Mouse (Mus musculus) 3134 (cell line): ENCODE measurements around the gene Olfr1361.

ENCODE experiments used
- DNase-seq: peaks from one replicate; pipeline ENCODE4 v3.0.0-alpha.2; 2011; ENCODE audit warnings: low spot score; ENCODE audit not compliant: insufficient read length; ENCODE audit errors: extremely low read depth

The Olfr1361 gene

DNA sequence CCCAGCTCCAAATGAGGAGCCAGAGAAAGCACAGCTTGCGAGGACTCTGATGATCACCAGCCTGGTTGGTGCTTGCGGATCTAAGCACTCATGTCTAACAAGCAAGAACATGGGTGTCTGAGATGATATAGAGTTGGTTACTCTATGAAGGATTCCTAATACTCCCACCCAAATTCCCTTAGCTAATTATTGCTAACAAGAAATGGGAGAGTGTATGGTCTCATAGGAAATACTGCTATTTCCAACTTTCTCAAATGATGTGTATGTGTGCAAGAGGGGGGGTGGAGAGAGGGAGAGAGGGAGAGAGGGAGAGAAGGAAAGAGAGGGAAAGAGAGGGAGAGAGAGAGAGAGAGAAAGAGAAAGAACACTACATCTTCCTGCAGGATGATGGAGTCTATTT lies at the start of gene Olfr1361:
Gene Olfr1361, minus strand, starts transcription at position 101 of the 400 bp plus-strand sequence.
- no peak for DNase-seq

DNA sequence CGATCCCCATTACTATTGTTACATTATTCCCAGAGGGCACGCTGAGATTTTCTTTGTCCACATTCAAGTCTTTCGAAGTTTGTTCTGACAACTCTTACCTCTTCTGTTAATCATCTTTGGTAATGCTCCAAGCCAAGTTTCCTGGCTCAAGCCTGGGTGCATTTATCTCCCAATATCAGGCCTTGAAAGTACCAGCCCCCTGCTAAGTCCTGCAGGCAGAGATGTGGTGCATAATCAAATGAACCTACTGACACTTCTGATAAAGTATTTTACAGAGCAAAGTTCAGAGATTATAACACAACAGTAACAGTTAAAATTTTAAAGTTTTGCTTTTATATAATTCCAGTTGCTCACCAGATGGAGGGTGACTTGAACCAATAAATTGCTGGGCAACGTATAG lies 48.5 kb upstream of the Olfr1361 start:
- DNase-seq, result no peak

DNA sequence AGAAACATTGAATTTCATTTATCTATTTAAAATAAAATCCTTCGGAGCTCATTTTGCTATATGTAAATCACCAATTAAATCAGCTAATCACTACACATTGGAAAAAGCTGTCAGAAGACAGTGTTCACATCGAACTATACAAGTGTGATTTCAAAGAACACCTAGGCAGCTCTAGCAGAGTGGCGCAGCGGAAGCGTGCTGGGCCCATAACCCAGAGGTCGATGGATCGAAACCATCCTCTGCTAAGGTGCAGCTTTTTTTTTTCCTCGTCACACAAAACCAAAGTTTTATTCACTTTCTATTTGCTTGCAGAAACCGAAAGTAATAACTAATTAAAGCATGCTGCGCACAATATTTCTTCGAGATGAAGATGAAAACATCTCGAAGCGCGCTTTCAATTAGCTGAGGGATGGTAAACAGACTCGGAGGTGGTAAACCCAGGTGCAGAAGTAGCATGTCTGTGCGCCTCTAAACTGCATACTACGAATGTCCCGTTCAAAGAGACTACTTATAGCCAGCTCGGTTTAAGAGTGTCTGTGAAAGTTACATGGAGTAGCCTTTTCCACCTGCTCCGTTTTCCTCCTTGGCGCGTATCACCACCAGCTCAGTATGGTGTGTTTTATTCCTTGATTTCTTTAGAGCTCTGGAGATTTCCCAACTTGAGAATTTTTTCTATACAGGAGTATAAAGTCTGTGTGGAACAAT lies 47.8 kb upstream of the Olfr1361 start:
- DNase-seq, result peak; percentile 69

DNA sequence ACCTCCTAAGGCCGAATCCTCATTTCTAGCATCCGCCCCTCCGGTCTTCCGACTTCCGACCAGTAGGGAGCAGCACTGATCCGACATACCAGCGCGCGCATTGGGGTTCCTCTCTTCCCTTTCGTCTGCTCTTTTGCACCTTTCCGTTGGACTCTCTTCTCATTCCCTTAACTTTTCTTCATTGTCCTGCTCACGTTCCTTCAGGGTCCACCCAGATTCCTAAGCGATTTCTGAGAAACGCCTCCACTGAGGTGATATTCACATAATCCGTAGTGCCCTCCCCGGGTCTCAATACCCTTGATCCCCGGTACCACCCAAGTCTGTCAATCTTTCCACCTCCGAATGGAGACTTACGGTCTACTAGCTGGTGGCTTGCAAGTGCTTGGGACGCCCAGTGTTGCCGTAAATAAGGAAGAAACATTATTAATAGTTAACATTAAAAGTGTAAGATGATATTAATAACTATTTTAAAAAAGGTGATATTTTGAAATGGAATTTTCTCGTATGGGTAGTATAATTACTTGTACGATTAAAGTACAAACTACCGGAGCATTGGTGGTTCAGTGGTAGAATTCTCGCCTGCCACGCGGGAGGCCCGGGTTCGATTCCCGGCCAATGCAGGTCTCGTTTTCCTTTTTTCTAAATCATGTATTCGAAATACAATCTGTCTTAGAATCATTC lies 47.0 kb upstream of the Olfr1361 start:
- peak; percentile 67 for DNase-seq

DNA sequence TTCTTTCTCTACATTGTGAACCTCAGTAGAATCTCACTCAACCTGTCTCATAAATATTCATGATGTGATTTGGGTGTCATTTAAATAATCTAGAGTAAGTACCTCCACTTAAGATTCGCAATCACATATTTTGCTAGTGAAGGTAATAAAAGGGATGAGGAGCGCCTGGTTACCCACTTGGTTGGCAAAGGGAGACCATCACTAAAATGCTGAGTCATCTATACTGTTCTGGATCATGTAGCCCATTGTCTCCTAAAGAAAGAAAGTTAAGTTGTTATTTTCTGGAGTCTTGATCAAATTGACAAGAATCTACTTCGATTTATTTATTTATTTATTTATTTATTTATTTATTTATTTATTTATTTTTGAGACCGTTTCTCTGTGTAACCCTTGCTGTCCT lies 43.5 kb upstream of the Olfr1361 start:
- DNase-seq, result no peak

DNA sequence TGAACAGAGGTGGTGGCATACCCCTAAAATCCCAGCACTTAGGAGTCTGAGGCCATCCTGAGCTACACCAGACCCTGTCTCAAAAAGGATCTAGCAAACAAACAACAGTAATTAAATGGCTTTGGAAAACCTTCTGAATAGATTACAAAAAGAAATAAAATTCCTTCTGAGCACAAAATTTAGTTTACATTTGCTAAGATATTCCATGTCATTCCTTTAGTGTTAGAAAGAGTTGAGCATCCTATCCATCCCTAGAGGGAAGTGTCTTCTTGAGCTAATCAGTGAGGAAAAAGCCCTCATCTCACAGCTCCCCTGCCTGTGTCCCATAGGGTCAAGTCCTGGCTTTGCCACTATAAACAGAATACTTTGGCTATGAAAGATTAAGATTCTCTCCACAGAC lies 34.6 kb upstream of the Olfr1361 start, which contains the start of gene Olfr1359:
Gene Olfr1359, plus strand, starts transcription at position 301 of the 400 bp plus-strand sequence.
- no peak for DNase-seq

DNA sequence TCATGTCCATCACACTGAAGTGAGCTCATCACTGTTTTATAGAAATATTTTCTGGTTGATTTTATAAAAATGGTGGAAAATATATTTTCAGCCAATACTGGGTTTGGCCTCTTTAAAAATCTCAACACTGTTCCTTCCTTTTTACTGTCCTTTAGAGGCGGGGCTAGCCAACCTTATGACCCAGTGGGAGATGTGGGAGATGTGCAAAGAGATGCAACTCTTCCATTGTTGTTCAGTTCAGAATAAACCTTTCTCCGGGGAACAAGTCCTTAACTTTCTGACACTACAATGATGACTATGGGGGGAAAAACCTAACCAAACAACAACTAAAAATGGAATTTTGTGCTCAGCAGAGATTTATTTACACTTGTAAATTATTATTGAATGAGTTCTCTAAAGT lies 14.1 kb upstream of the Olfr1361 start, which contains the start of gene Olfr1360:
Gene Olfr1360, minus strand, starts transcription at position 101 of the 400 bp plus-strand sequence.
- DNase-seq, result no peak

DNA sequence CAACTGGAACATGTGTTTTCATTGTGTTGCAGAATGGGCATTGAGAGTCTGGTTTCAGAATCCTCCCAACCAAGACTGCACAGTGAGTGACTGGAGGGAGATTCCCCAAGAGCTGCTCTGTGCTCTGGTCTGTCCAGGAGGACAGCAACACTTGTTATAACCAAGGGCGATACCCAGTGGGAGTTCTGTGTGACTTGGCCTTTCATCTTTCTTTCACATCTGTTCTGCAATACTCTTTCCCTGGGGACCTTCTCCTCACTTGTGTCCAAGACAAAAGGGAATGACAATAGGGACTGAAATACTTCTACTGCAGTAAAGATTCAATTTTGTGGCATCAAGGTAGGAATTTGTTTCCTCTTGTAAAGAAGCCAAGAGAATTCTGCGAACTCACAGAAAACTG lies 20.8 kb downstream of the Olfr1361 start, which contains the start of gene Olfr11:
Gene Olfr11, minus strand, starts transcription at position 101 of the 400 bp plus-strand sequence.
- no peak for DNase-seq

DNA sequence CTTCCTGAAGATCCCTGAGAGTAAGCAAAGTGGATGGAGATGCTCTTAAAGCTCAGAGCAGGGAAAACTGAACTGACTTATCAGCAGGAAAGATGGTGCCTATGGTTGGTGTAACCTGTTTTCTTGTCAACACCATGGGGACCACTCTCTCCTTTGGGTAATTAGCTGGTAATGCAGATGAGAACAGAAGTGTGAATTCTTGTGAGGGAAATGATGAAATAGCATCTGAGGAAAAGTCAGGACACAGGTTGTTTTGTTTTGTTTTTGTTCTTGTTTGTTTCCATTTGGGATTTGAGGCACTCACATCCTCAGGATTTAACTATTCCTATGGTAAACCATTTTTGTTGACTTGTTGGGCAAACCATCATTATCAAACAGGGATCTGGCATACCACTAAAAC lies 49.3 kb downstream of the Olfr1361 start, which contains the start of gene Olfr1362:
Gene Olfr1362, minus strand, starts transcription at position 101 of the 400 bp plus-strand sequence.
- DNase-seq, result no peak
